Mouse (Mus musculus) hindlimb bud, embryonic 11.5 days (tissue): ENCODE measurements around the gene Mat2b.

Source experiments
- DNase-seq: peaks from one replicate; pipeline ENCODE4 v3.0.0-alpha.2; 2012; ENCODE audit warnings: low read depth, low spot score; ENCODE audit errors: extremely low spot score

Mat2b gene

DNA sequence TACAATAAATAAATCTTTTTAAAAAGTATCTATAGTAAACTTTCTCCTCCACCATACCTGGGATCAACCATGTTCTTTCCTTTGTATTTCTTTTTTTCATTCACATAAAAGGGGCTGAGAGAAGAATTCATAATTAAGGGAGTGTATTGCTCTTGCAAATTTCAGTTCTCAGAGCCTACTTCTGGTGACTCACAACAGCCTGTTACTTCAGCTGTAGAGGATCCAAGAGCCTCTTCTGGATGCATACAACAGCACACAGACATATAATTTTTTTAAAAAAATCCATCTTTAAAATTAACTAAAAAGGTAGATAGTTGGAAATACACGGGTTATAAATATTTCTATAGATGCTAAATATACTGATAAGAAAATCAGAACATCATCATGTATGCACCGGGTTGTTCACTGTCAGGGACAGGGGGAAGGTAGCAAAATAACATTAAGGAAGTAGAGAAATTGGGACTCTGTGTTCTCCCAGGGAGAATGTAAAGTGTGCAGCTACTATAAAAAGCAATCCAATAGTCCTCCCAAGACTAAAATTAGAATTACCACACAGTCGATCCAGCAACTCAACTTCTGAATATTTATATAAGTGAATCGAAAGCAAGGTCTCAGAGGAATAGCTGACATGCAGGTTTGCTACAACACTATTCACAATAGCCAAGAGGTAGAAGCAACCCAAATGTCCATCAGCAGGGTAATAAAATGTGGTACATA lies 19.8 kb downstream of the Mat2b start:
- no peak for DNase-seq

DNA sequence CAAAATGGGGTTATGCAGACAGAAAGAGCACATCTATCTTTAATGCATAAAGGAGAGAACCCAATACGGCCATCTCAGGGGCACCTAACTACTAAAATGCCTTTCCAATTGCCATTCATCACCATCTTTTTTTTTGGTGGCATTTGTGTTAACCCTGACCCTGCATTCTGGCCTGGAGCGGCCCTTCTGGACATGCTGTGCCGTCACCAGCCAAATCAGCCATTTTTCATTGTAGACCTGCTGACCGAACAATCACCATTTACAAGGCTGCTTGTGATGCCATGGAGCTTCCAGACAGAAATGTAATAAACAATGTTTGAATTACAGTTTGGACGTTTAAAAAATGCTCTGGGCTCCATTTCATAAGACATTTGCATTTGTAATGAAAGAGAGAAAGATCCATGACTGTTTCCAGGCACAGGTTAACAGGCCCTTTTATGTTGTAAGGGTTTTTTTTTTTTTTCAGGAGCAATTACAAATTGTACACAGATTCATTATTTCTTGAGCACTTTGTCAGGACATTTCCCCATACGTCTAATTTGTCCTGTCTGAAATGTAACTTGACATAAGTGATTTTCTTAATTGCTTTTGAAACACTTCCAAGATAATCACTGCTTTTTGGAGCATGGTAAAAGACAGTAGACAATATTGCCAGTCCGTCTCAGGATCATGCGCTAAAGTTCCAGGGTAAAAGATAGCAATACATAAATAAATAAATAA lies 45.1 kb downstream of the Mat2b start:
- DNase-seq: no peak

DNA sequence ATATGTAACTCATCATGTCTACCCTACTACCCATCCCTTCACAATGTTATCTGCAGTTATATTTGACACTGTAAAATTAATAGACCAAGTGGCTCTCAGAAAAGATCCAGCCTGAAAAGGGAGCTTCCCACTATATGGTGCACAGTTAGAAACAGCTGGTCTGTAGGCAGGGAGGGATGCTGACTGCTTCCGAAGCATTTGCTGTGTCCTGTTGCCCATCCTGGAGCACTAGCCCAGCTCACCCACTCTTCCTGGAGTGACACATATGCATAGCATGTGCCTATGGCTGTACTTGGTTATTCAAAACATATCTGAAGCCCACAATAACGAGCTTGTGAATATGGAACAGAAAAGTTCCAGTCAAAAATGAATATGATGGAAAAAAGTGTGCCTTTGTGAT lies 47.8 kb downstream of the Mat2b start:
- DNase-seq: no peak
